Mouse (Mus musculus) thymus, adult 18-20 months (tissue): Measurements from ENCODE around the gene Cyp4f18.
"Not testable (repeated sequence)": the region's sequence is repeated elsewhere in the genome, so short reads cannot be mapped to it uniquely, and the experiment has no call there.

Experiments
- DNase-seq, 2 experiments: peaks; one replicate each; pipeline ENCODE4 v3.0.0; 2022; ENCODE audit warnings: mixed read lengths in 2 of 2

Cyp4f18 gene

GRCm38 (mm10) chr8:71974211-71974610 lies 35.2 kb downstream of the Cyp4f18 start:
- no peak for DNase-seq

GRCm38 (mm10) chr8:71971945-71972344 lies 37.5 kb downstream of the Cyp4f18 start:
- DNase-seq = no peak

- no peak for DNase-seq
These were observed 40.8 kb downstream of the Cyp4f18 start for GRCm38 (mm10) chr8:71968636-71969035.

- no peak for DNase-seq
These were observed 41.3 kb downstream of the Cyp4f18 start for GRCm38 (mm10) chr8:71968100-71968499.

- DNase-seq = no peak
These were observed 42.2 kb downstream of the Cyp4f18 start for GRCm38 (mm10) chr8:71967261-71967660.

GRCm38 (mm10) chr8:71966411-71966810 lies 43.0 kb downstream of the Cyp4f18 start:
- DNase-seq = no peak

- no peak for DNase-seq
These were observed 44.3 kb downstream of the Cyp4f18 start for GRCm38 (mm10) chr8:71965166-71965565.

GRCm38 (mm10) chr8:71964051-71964450 lies 45.4 kb downstream of the Cyp4f18 start:
- no peak for DNase-seq

GRCm38 (mm10) chr8:71961796-71962195 lies 47.6 kb downstream of the Cyp4f18 start:
- no peak for DNase-seq

GRCm38 (mm10) chr8:71960483-71960882 lies 48.9 kb downstream of the Cyp4f18 start:
- DNase-seq = no peak

GRCm38 (mm10) chr8:71954666-71955065 lies 54.8 kb downstream of the Cyp4f18 start:
- DNase-seq = no peak

GRCm38 (mm10) chr8:71952961-71953700 lies 56.3 kb downstream of the Cyp4f18 start:
- DNase-seq = not testable (repeated sequence)

- DNase-seq = no peak
These were observed 56.9 kb downstream of the Cyp4f18 start for GRCm38 (mm10) chr8:71952489-71952888.

- peak; percentile 5 to 22 for DNase-seq
These were observed 57.8 kb downstream of the Cyp4f18 start for GRCm38 (mm10) chr8:71951436-71952161.

GRCm38 (mm10) chr8:71950482-71951221 lies 58.8 kb downstream of the Cyp4f18 start, which contains the start of gene Zfp961:
Zfp961 (plus strand) TSS chr8:71951038.
- DNase-seq = peak; percentile 93 to 97

- DNase-seq = no peak
These were observed 60.8 kb downstream of the Cyp4f18 start for GRCm38 (mm10) chr8:71948624-71949023.

- no peak for DNase-seq
These were observed 67.7 kb downstream of the Cyp4f18 start for GRCm38 (mm10) chr8:71941776-71942175.

- no peak for DNase-seq
These were observed 68.9 kb downstream of the Cyp4f18 start for GRCm38 (mm10) chr8:71940293-71941208.
